Mouse (Mus musculus): ENCODE measurements around the gene Scg3. TPM values are rescaled to one million over a fixed set of nuclear protein-coding genes. Genes with fewer than 3 reads are reported as not detected.
"Not testable (repeated sequence)": the region's sequence is repeated elsewhere in the genome, so short reads cannot be mapped to it uniquely, and the experiment has no call there.

Scg3 gene
- polyA plus RNA-seq, 1 experiment, result 241 TPM

DNA sequence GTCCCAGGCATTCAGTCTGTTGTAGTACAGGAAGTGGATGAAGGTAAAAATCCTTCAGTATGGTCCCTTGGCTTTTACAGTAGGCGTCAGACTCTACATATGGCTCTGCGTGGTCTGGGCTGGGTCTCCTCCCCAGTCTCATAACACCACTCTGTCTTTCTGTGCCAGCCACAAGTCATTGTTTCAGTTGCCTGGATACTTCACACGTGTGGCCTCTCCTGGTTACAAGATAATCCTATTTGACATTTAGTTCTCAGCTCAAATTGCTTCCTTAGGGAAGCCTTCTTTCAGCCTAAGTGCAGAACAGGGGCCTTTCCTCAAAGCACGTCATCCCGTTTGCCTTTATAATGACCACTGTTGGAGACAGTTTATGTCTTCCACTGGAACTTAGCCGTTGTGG is 11.1 kb downstream of the Scg3 start:
- TF ChIP-seq CTCF (IDR thresholded peaks at IDR 0.05; ENCODE audit: extremely low read depth, insufficient read depth, low read length) (no peak), POLR2A (IDR thresholded peaks at IDR 0.05; ENCODE audit: extremely low read depth, insufficient read depth, low read length) (no peak)
- Histone ChIP-seq H3K4me1 (ENCODE audit: control insufficient read depth, insufficient read depth, low read length) (peaks cover 2% of the 10 kb centered on the region), H3K4me3 (ENCODE audit: insufficient read depth, low read length) (no peak overlapping the region), H3K27ac (ENCODE audit: insufficient read depth, low read length) (no peak overlapping the region)

DNA sequence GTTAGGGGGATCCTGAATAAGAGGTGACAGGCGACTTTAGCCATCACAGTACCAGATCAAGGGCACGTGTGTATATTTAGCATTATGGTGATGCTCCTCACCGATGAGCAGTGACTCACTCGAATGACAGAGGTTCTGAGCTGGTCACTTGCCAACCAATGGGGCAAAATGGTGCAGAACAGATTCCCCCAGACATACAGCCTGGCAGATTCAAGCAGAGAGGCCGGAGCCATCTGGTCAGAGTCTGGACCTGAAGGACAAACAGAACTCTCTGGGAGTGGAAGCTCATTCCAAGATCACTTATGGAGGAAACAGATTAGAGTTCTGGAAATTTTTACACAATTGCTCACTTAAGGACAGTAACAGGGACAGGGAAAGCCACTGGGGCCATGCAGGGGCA is 17.2 kb downstream of the Scg3 start:
- Histone ChIP-seq H3K4me1 (ENCODE audit: control insufficient read depth, insufficient read depth, low read length) (no peaks in the 10 kb centered on the region), H3K4me3 (ENCODE audit: insufficient read depth, low read length) (no peak overlapping the region), H3K27ac (ENCODE audit: insufficient read depth, low read length) (no peak overlapping the region)
- no peak for TF ChIP-seq POLR2A (IDR thresholded peaks at IDR 0.05; ENCODE audit: extremely low read depth, insufficient read depth, low read length)
- TF ChIP-seq CTCF (IDR thresholded peaks at IDR 0.05; ENCODE audit: extremely low read depth, insufficient read depth, low read length), result no peak

DNA sequence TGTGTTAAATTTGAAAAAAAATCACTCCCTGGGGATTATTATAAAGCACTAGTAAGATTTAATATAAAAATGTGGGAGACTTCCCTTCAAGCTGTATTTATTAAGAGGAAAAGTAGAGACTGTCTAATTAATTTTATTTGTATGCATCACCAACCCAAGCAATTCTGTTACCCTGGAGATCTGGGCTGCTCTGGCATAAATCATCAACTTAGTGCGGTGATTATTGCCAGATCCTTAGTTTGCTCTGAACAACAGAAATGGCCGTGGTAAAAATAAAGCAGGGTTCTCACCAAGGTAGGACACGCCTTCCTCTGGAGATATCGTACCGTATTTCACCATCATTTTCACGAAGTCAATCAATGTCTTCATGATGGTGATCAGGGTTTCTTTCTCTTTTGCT is 18.5 kb downstream of the Scg3 start:
- Histone ChIP-seq H3K4me1 (ENCODE audit: control insufficient read depth, insufficient read depth, low read length) (no peaks in the 10 kb centered on the region), H3K27ac (ENCODE audit: insufficient read depth, low read length) (no peak overlapping the region)
- TF ChIP-seq POLR2A (IDR thresholded peaks at IDR 0.05; ENCODE audit: extremely low read depth, insufficient read depth, low read length) (no peak), CTCF (IDR thresholded peaks at IDR 0.05; ENCODE audit: extremely low read depth, insufficient read depth, low read length) (no peak)

DNA sequence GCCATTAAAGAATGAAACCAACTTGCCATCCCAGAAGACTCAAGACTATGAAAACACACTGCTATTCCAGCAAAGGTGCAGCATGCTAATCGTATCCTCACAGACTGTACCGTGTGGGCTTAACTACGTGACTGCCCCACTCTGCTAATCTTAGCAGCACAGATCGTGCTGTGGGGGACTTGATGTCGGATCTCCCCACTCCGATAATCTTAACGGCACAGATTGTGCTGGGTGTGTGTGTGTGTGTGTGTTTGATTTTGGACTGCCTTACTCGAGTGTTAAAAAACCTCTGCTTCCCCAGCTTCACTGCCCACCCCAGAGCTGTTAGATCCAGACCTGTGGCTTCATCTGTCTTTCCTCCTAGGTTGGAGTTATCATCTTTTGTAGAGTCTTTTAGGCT is 22.9 kb downstream of the Scg3 start:
- no peak overlapping the region for H3K4me3 ChIP-seq (ENCODE audit: insufficient read depth, low read length)
- no peak for TF ChIP-seq POLR2A (IDR thresholded peaks at IDR 0.05; ENCODE audit: extremely low read depth, insufficient read depth, low read length)
- no peak overlapping the region; the same call in 1 of the 2 replicates for H3K27ac ChIP-seq (ENCODE audit: insufficient read depth, low read length)
- H3K4me1 ChIP-seq (ENCODE audit: control insufficient read depth, insufficient read depth, low read length), result peaks cover 2% of the 10 kb centered on the region; the same call in 1 of the 2 replicates

More for the DNA sequence above, 18.5 kb downstream of the Scg3 start:
- H3K4me3 ChIP-seq (ENCODE audit: insufficient read depth, low read length), result no peak overlapping the region

DNA sequence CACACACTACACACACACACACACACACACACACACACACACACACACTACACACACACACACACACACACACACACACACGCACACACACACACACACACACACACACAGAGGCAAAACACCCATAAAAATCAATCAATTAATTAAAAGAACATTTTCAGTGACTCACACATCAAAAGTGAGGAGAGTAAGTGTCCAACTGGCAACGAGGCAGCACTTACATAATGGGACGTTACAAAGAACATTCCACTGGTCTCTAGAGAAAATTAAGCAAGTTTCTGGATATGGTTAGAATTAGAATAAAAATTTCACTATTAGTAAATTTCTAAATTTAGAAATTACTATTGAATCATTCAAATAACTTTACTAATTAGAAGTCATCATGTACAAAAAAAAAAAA is 27.4 kb downstream of the Scg3 start:
- not testable (repeated sequence) for H3K4me3 ChIP-seq (ENCODE audit: insufficient read depth, low read length); H3K27ac ChIP-seq (ENCODE audit: insufficient read depth, low read length); H3K4me1 ChIP-seq (ENCODE audit: control insufficient read depth, insufficient read depth, low read length)

DNA sequence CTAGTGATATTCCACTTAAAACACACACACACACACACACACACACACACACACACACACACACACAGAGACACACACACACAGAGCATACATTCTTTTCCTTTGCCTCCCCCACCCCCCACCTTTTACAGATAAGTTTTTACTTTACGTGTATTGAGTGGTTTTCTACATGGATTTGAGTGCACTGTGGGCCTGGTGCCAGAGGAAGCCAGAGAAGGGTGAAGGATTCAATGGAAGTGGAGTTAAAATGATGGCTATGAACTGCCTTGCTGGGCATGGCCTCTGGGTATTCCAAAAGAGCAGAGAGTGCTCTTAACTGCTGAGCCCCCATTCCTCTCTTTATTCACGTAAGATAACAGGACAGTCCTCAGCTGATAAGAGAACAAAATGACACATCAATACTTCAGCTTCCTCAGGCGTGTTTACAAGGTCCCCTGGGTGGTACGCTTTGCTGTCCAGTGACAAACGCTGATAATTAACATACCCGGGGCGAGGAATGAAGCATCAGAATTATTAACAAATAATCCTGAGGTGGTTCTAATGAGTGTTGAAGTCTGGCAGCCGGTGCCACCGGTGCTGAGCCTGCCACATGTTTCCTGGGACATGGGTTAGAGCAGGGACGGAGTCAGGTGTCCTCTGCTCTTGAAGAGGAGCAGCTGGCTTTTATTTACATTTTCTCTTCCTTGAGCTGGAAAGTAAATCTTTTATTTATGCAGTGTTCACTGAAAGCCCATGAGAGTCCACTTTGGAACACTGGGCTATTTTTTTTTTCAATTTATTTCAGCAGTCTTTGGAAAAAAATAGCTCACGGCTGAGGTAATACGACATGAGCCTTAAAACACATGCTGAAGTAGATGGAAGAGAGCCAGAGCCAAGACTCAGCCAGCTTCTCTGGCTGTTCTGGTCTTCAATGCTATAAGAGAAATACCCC is 29.6 kb downstream of the Scg3 start:
- TF ChIP-seq POLR2A (IDR thresholded peaks at IDR 0.05; ENCODE audit: extremely low read depth, insufficient read depth, low read length) (no peak), CTCF (IDR thresholded peaks at IDR 0.05; ENCODE audit: extremely low read depth, insufficient read depth, low read length) (no peak)
- Histone ChIP-seq H3K27ac (ENCODE audit: insufficient read depth, low read length) (no peak overlapping the region), H3K4me1 (ENCODE audit: control insufficient read depth, insufficient read depth, low read length) (peaks cover 5% of the 10 kb centered on the region; the same call in 1 of the 2 replicates), H3K4me3 (ENCODE audit: insufficient read depth, low read length) (no peak overlapping the region)

DNA sequence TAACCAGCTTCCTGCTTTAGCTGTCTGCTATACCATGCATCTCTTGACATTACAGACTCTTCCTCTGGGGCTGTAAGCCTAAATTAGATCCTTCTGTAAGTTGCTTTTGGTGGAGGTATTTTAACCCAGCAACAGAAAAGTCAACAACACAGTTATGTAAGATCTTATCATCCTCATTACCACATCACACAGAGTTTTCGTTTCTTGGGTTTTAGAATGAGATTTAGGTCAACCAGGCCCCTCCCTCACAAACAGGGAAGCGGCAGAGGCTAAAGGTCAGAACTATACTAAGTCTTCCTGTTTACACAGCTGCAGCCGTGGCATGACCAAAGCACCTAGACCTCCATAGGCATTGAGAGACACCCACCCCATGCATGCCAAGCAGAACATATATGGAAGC is 38.5 kb downstream of the Scg3 start:
- Histone ChIP-seq H3K4me3 (ENCODE audit: insufficient read depth, low read length) (no peak overlapping the region), H3K4me1 (ENCODE audit: control insufficient read depth, insufficient read depth, low read length) (peaks cover 2% of the 10 kb centered on the region; the same call in 1 of the 2 replicates), H3K27ac (ENCODE audit: insufficient read depth, low read length) (no peak overlapping the region)
- no peak for TF ChIP-seq CTCF (IDR thresholded peaks at IDR 0.05; ENCODE audit: extremely low read depth, insufficient read depth, low read length)
- TF ChIP-seq POLR2A (IDR thresholded peaks at IDR 0.05; ENCODE audit: extremely low read depth, insufficient read depth, low read length), result no peak

DNA sequence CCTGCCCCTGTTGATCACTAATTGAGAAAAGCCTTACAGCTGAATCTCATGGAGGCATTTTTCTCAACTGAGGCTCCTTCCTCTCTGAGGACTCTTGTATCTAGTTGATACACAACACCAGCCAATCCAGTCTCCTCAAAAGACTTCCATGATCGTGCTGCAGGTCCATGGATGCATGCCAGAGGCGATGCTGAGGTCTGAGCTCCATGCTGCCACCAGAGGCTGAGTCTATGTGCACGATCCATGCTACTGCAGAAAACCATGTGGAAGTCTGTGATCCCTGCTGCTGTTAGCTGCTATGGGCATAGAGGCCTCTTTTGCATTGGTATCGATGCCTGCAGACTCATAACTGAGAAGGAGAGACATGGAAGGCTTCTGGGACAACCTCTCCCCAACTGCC is 49.6 kb downstream of the Scg3 start:
- TF ChIP-seq POLR2A (IDR thresholded peaks at IDR 0.05; ENCODE audit: extremely low read depth, insufficient read depth, low read length) (no peak), CTCF (IDR thresholded peaks at IDR 0.05; ENCODE audit: extremely low read depth, insufficient read depth, low read length) (no peak)
- H3K4me1 ChIP-seq (ENCODE audit: control insufficient read depth, insufficient read depth, low read length), result peaks cover 3% of the 10 kb centered on the region
- no peak overlapping the region for H3K4me3 ChIP-seq (ENCODE audit: insufficient read depth, low read length)
- H3K27ac ChIP-seq (ENCODE audit: insufficient read depth, low read length), result no peak overlapping the region

DNA sequence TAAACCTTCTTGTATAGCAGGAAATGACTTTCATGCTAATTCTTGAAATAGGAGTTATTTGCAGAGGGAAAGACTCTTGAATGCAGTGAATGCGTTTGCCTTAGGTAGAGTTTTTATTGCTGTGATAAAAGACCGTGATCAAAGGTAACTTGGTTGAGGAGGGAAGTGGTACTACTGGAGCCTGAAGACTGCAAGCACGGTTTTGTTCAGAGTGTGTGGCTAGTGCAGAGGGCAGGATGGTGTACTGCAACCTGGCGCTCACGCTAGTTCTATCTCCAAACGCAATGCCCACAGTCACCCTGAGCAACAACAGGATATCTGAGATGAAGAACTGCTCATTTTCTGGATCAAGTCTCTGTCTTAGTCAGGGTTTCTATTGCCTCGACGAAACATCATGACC is 50.3 kb downstream of the Scg3 start:
- Histone ChIP-seq H3K4me1 (ENCODE audit: control insufficient read depth, insufficient read depth, low read length) (peaks cover 3% of the 10 kb centered on the region), H3K27ac (ENCODE audit: insufficient read depth, low read length) (no peak overlapping the region), H3K4me3 (ENCODE audit: insufficient read depth, low read length) (no peak overlapping the region)
- TF ChIP-seq POLR2A (IDR thresholded peaks at IDR 0.05; ENCODE audit: extremely low read depth, insufficient read depth, low read length), result no peak
- TF ChIP-seq CTCF (IDR thresholded peaks at IDR 0.05; ENCODE audit: extremely low read depth, insufficient read depth, low read length), result no peak

DNA sequence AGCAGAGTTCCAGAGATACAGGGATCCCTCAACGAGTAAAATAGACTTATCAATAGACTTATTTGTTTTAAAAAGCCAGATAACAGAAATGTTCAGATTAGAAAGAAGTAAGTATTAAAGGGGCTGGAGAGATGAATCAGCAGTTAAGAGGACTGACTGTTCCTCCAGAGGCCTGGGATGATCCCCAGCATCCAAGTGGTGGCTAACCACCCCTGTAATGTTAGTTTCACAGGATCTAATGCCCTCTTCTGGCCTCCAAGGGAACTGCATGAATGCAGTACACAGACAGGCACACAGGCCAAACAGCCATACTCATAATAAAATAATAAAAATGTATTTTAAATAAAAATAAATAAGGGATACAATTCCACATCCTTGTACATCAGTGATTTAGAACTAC is 51.0 kb downstream of the Scg3 start:
- no peak overlapping the region for H3K4me3 ChIP-seq (ENCODE audit: insufficient read depth, low read length)
- H3K27ac ChIP-seq (ENCODE audit: insufficient read depth, low read length), result no peak overlapping the region
- H3K4me1 ChIP-seq (ENCODE audit: control insufficient read depth, insufficient read depth, low read length), result peaks cover 3% of the 10 kb centered on the region
- TF ChIP-seq CTCF (IDR thresholded peaks at IDR 0.05; ENCODE audit: extremely low read depth, insufficient read depth, low read length) (peak; percentile 38), POLR2A (IDR thresholded peaks at IDR 0.05; ENCODE audit: extremely low read depth, insufficient read depth, low read length) (no peak)

Measured in cortical plate, adult 2 months (tissue).